Mouse (Mus musculus) kidney, adult 9 months (tissue): Measurements from ENCODE around the gene Mtf1.

Source experiments
- DNase-seq: peaks from one replicate; pipeline ENCODE4 v3.0.0; 2022

The Mtf1 gene

DNA sequence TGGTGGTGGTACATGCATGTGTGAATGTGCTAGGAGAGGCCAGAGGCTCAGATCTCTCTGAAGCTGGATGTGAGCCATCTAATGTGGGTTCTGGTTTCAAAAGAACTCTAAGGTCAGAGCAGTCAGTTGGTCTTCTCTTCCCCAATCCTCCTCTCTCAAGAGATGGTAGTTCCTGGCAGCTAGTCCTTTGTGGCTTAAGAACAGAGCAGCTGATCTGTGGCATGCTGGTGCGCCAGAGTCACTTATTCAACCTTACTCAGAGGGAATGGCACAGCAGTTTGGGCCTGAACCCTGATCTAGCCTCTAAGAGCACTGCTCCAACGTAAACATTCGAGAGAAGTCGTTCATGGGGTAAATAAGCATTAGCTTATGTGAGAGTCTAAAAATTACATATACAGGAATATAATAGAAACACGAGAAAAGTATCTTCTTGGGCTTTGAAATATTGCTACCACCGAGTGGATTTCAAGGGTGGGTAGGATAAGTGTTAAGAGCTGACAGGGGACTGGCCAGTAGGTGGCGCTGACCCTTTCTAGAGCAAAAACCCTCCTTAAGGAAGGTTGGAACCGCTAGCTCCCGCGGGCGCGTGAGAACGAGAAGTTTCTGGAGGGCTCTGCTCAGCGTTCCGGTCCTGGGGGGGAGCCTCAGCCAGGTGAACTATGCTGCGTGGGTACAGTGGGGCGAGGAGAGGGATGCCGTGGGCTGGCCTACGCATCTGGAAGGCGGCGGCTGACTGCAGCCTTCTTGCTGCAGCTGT is at the start of gene Mtf1:
TSS of gene Mtf1 (plus strand) at position 553 of the 757 bp plus-strand sequence.
- peak; percentile 87 for DNase-seq

DNA sequence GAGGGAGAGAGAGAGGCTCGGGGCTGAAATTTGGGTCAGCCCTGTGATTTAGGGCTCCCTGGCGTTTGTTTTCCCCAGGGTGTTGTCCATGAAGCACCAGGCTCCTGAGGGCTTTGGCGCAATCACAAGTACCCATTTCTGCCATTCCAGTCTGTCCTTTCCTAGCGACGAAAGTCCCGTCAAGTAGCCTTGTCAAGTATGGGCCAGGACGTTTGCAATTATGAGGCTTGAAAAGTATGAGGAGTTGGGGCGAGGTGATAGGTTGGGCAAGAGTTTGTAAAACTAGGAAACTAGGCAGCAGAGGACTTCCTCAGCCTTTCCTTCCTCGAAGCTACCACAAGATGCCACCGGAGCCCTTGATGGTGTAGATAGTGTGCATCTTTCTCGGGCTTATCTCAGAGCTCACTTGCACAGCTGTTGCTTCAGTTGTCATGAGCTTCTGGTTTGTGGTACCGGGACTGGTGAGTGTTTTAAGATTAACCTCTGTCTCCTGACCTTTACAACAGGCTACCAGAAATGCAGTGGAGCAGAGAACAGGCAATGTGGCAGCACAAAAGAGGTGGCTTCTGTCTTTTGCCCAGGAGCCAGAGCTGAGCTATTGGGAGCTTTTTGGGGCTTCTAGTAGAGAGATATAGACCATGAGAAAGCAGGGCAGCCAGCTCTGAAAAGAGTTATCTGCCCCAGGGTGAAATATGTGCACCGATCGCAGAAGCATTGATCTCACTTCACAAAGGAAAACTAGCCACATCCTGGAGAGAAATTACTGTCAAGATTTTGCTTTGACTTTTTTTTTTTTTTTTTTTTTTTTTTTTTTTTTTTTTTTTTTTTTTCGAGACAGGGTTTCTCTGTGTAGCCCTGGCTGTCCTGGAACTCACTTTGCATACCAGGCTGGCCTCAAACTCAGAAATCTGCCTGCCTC is 49.4 kb upstream of the Mtf1 start:
- peak; percentile 79 for DNase-seq

DNA sequence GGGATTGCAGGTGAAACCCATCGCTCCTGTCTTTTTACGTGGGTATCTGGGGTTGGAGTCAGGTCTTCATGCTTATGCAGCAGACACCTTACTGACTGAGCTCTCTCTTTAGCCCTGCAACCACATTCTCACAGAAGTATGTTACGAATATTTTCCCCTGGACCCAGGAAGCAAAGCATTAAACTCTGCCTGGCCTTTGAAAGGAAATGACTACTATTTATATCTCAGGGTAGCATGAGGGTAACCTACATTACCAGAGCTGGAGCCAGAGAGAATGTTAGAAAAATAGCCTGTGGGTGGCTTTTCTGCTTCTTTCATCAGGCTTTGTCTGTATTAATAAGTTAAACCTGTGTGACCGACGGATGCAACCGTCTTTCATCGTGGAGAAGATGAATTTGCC is 46.4 kb upstream of the Mtf1 start:
- DNase-seq, result no peak

DNA sequence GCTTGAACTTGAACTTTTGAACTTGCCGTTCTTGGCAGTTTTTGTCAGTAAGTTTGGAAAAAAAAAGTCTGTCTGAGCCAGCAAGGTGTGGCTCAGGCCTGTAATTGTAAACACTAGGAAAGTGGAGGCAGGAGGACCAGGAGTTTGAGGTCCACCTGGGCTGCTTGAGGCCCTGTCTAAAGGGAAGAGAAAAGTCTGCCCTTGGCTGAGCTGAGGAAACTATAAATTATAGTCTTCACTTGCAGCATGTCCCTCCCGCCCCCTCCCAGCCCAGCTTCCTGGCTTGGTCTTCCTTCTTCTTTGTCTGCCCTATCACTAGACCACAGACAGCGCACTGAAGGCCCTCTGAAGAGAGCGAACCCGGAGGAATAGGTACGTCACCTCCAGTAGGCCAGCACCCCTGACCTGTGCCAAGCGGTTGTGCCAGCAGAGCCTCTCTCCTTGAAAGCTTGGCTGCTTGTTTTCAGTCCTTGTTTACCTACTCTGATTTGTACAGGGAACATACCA is 42.5 kb upstream of the Mtf1 start:
- DNase-seq, result peak; percentile 58

DNA sequence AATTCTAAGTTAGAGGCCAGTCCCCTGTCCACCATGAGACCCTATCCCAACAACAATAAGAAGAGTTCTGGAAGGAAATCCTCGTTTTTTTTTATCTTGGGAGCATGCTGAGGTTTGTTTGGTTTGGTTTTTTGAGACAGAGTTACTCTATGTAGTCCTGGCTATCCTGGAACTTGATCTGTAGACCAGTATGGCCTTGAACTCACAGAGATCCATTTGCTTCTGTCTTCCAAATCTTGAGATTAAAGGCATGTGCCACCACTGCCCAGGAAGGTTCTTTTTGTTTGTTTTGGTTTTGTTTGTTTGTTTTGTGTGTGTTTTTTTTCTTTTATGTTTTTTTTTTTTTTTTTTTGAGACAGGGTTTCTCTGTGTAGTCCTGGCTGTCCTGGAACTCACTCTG is 40.7 kb upstream of the Mtf1 start:
- no peak for DNase-seq

DNA sequence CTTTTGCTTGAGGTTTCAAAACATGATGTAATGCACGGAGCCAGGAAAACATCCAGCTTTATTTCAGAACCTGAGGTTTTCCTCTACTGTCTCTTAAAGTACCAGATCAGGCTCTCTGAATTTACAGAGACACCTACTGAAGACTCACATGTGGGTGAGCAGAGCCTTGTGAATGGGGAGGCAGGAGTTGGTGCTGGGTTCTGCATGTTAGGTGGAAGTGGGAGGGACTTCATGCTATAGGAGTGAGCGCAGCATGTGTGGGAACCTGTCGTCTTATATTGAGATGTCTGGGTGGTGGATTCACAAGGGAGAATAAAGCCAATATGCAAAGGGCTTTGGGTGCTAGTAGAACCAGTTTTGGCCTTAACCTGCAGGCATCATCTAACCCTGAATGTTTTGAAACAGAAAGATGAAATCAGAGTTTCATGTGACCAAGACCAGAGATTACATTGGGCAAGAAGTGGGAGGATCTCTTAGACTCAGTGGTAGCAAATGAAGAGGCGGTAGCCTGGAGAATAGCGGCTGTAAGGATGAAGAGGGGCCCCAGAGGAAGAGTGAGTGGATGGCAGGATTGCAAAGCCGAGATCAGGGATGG is 38.9 kb upstream of the Mtf1 start:
- DNase-seq, result no peak

DNA sequence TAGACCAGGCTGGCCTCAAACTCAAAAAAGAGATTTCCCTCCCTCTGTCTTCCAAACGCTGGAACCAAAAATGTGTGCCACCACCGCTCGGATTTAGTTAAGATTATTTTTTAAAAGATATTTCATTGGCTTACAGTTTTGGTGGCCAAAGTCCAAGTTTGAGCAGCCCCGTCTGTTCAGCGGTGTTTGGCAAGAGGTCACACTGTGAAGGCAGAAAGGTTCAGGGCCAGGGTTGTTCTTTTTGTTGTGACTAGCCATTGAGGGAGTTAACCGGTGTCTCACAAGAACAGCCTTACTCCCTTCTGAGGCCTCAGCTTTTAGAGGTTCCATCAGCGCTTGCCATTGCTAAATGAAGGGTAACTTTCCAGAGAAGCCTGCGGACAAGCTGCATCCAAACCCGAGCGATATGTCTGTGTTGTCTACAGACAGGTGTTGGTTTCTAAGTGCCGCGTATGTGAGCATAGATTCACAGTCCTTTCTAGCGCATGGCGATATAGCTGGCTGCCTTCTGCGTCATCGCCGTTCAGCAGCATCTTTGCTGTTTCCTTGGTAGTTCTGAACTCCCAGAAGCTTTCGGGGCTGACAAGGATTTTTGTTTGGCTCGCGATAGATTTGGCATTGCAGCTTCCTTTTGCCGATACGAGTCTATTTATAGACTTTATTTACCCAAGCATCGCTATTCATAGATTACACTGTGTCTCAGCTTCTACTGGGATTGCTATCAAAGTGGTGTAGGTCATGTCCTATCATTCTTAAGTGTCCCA is 35.9 kb upstream of the Mtf1 start:
- DNase-seq, result peak; percentile 66

DNA sequence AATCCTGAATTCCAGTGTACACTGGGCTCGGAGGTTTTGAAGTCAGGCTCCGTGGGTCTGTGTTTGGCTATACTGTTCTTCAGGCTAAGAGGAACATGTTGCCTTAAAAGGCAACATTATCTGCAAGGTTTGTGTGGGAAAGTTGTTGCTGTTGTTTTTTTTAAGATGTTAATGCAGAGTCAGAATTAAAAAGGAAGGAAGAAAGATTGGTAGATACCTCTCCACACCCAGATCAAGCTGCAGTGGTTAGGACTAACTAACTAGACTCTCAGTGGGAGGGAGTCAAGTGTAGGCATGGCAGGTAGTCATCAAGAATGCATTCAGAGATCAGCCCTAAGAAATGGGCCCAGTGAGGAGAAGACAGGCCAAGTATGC is 35.4 kb upstream of the Mtf1 start:
- DNase-seq, result no peak

DNA sequence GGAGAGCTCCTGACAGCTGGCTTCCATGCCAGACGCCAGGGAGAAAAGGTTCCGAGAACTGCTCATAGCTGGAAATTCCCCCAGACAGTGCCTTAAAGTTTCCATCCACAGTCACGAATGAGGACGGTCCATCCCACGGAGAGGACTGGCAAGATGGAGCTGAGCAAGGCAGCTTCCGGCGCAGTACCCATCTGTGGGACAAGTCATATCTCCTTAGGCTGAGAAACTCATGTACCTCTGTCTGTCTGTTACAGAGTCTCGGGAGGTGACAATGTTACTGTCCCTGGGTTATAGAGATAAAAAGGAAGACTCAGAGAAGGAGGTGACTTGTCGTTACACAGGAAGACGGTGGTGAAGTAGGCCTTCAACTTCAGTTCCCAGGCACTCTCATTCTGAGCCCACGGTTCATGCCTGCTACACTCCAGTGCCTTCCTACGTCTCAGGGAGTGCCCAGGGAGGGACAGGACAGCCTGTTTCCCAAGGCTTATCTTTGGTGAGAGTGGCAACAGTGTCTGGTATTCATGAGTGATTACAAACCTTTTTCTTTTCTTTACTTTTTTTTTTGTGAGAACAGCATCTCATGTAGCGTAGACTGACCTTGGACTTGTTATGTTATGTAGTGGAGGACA is 32.8 kb upstream of the Mtf1 start:
- DNase-seq, result no peak

DNA sequence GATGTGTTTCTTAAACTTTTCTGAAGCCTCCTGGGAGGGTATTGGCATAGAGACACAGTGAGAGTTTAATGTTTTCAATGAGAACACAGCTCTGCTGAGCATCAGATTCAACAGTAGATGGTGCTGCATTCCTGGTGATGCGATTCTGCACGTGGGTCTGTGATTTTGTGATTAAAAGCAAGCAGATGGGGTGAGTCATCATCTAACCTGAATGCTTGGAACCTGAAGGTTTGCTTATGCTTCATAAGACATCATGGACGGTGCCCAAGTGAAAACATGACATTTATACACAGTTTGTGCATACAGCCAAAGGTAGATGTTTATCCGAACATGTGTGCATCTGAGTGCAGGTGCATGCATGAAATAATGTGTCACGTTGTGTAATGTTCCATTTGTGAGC is 31.3 kb upstream of the Mtf1 start:
- DNase-seq, result no peak

DNA sequence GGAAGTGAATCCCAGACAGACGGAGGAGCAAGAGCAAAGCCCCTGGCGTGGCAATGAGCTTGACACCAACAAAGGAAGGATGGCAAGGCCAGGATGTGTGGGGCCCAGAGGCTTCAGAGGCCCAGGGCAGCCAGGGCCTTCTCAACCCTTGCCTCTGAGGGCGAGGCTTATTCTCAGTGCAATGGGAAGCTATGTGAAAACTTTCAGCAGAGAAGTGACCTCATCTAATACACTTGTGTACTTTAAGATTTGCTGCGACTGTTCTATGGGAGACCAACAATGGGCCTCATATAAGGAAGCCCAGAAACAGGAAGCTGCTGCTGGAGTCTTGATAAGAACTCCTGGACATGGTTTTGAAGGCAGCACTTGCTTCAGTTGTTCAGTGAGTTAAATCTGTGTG is 29.8 kb upstream of the Mtf1 start:
- DNase-seq, result no peak

DNA sequence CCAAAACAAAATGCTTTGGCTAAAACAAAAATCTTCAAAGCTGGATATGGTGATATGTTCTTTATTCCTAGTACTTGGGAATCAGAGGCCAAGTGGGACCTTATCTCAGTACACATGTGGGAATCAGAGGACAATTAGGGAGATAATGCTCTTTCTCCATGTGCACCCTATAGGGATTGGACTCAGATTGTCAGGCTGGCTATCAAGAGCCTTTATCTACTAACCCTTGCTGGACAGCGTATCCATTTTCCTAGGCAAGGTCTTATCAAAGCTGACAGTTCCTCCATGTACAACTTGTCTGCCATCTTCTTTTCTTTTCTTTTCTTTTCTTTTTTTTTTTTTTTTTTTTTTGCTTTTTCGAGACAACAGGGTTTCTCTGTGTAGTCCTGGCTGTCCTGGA is 28.5 kb upstream of the Mtf1 start:
- no peak for DNase-seq

DNA sequence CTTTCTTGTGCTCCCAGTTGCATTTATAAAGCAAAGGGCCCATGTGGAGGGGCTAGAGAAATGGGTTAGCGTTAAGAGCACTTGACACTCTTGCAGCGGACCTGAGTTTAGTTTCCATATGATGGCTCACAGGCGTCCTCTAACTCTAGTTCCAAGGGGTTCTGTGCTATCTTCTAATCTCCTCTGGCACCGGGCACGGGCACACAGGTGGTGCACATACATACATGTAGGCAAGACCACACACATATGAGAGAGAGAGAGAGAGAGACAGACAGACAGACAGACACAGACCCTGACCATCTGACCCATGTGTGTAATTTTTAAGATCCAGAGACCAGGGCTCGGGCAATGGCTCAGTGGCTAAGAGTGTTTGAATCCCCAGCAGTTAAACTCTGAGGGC is 27.9 kb upstream of the Mtf1 start:
- DNase-seq, result no peak

DNA sequence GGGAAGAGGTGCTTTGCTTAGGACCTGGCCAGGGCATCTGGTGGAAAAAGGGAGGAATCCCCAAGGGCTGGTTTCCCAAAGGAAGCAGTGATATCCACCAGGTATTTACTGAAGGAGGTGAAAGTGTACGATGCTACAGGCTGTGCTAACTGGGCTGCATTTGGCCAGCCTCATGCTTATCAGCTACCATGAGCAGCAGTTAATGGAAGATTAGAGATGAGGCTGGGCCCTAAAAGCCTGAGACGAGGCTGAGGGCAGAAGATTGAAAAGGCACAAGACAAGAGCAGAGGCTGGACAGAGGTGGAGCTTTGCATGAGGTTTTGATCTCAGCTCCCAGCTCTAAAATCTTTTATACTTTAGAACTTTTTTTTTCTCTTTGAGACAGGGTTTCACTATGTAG is 27.5 kb upstream of the Mtf1 start:
- DNase-seq, result no peak

DNA sequence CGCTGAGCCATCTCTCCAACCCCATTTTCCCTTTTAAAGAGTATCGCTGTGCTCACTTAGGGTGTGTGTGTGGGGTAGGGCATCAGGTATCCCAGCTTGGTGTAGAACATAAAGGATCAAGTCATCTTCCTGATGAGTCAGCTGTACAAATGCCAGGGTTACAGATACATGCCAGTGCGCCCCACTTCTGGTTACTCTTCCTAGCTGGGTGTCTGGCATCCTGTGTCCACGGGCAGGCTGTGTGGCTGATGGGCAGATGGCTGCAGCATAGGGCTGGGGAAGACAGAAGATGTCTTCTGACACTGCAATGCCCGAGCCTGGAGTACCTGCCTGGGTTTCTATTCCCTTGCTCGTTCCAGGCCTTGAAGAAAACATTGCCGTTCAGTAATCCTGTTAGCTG is 20.5 kb upstream of the Mtf1 start:
- no peak for DNase-seq

DNA sequence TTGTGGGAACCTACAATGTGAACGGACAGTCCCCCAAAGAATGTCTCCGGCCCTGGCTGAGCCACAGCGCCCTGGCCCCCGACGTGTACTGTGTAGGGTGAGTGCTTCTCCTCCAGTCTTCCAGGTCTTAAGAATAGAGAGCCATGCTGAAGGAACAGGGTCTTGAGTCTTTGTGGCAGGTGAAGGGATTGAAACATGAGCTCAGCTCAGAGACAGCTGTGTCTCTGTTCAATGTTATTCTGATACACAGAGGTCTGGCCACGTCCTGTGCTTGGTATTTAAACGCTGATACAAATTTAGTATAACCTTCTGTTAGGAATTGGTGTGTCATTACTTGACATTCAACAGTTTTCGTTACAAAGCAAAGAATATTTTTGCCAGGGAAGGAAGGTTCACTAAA is 19.5 kb upstream of the Mtf1 start:
- no peak for DNase-seq

DNA sequence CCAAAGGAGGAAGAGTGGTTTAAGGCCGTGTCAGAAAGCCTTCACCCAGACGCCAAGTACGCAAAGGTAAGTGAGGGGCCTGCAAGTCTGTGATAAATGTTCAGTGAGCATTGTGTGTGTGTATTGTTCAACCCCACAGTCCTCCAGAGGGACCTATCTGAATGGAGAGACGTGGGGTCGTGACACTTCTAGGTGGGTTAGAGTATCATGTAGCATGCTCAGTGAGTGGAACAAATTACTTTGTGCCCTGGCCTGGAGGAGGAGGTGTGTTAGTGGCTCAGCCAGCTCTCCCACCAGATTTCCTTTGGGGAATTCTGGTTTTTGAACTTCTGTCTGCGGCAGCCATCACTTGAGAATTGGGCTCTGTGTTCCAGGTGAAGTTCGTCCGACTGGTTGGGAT is 18.0 kb upstream of the Mtf1 start:
- DNase-seq, result no peak

DNA sequence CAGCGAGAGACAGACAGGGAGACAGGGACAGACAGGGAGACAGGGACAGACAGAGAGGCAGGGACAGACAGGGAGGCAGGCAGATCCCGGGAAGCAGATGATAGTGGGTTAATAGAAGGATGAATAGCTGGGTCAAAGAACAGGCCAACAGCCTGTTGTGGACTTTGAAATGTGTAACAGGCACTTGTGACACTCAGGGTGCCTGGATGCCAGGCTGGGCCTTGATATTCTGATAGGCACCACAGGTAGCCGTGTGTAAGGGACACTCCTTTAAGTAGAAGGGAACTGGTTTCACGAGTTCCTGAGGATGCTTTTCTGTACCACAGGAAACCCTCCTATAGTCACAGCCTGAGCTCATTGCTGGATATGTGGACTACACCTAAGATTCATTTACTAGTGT is 11.9 kb upstream of the Mtf1 start:
- peak; percentile 54 for DNase-seq

DNA sequence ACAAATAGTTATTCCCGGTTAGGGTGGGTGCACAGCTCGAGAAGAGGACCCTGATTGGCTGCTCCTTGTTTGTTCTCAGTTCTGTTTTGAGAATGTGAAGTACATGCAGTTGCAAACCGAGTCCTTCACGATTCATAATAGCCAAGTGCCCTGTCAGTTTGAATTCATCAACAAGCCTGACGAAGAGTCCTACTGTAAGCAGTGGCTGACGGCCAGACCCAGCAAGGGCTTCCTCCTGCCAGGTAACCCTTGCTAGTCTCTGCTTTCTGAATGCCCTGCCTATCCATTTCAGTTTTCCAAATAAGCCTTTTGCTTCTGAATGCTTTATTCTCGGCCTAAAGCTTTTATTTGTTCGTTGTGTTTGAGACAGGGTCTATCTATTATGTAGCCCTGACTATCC is 9.8 kb upstream of the Mtf1 start:
- DNase-seq, result no peak

DNA sequence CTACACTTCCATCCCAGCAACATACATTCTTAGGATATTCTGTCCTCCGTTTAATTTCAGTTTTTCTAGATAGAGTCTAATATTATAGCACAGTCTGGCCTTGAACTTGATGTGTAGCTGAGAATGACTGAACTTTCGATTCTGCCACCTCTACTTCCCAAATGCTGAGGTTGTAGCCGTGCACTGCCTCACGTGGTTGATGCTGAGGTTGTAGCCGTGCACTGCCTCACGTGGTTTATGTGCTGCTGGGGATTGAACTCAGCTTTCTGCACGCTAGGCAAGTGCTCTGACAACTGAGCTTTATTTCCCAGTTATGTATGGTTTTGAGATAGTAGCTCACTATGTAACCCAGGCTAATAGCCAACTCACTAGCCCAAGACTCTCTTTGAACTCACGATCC is 5.8 kb upstream of the Mtf1 start:
- DNase-seq, result no peak

DNA sequence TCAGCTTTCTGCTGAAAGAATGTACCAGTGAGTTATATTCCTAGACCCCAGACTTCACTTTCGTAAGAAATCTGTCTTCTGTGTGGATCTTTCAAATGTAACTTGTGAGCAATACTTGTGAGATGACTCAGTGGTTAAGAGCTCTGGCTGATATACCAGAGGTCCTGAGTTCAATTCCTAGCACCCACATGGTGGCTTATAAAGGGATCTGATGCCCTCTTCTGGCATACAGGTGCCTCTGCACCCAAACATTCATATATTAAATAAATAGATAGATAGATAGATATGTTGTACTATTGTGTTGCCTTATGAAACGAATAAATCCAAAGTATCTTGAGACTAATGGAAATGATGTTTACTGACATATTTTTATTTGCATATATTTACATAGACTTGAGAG is 5.0 kb upstream of the Mtf1 start:
- no peak for DNase-seq
